Mouse (Mus musculus) olfactory bulb, adult 2 months (tissue): ENCODE results near the gene Pmf1.

ENCODE experiments used
- CTCF ChIP-seq: fragments of 200-500 bp; IDR thresholded peaks from 2 replicates; pipeline ENCODE4 v1.5.1; 2012; ENCODE audit warnings: low read depth, mild to moderate bottlenecking, low read length, moderate library complexity; ENCODE audit not compliant: insufficient read depth
- POLR2A ChIP-seq: fragments of 200-500 bp; IDR thresholded peaks from 2 replicates; pipeline ENCODE4 v1.6.1; 2012; ENCODE audit warnings: mild to moderate bottlenecking, low read depth, low read length, moderate library complexity; ENCODE audit not compliant: insufficient read depth

DNA sequence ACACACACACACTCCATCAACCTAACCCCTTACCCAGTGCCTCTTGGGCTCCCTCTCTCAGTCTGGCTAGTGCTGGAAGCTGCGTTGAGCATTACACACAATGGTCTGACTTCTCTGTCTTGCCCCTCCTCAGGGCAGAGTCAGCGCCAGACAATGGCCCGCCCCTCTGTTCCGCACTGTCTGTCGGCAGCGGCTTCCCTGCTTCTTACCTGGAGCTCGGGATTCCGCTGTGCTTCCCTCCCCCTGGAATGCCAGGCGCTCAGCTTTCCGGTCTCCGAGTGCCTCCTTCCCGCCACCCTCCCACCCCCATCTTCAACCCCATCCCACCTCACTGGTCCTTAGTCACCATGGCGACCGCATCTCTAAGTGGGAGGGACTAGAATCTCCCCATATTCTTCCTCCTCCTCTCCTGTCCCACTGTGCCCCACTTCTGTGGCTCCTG lies 48.7 kb upstream of the Pmf1 start:
- TF ChIP-seq CTCF (no peak), POLR2A (no peak)
